Mouse (Mus musculus) megakaryocyte-erythroid progenitor cell, adult 5-6 weeks (primary cell): ENCODE results near the gene Hlcs. TPM values are rescaled to one million over a fixed set of nuclear protein-coding genes. Genes with fewer than 3 reads are reported as not detected.

Source experiments
- ATAC-seq: replicated peaks from 2 replicates; pipeline ENCODE4 v1.8.0; 2016; ENCODE audit warnings: mild to moderate bottlenecking, inconsistent platforms; ENCODE audit not compliant: severe bottlenecking, poor library complexity, low FRiP score, low TSS enrichment
- total RNA-seq, 2 experiments: library from RNA; stranded (forward) in 1 of 2; stranded (reverse) in 1 of 2; fragments of 200-1000, 215-1000 nt in 1 of 2; fragments of >200 nt in 1 of 2; fragmentation: Nextera tagmentation in 1 of 2; gene quantifications; 2 replicates each; pipeline ENCODE4 v1.2.3; 2014 to 2017

Hlcs gene
- total RNA-seq, 2 experiments from 2014 or later, result 5.9 to 26.9 TPM

DNA sequence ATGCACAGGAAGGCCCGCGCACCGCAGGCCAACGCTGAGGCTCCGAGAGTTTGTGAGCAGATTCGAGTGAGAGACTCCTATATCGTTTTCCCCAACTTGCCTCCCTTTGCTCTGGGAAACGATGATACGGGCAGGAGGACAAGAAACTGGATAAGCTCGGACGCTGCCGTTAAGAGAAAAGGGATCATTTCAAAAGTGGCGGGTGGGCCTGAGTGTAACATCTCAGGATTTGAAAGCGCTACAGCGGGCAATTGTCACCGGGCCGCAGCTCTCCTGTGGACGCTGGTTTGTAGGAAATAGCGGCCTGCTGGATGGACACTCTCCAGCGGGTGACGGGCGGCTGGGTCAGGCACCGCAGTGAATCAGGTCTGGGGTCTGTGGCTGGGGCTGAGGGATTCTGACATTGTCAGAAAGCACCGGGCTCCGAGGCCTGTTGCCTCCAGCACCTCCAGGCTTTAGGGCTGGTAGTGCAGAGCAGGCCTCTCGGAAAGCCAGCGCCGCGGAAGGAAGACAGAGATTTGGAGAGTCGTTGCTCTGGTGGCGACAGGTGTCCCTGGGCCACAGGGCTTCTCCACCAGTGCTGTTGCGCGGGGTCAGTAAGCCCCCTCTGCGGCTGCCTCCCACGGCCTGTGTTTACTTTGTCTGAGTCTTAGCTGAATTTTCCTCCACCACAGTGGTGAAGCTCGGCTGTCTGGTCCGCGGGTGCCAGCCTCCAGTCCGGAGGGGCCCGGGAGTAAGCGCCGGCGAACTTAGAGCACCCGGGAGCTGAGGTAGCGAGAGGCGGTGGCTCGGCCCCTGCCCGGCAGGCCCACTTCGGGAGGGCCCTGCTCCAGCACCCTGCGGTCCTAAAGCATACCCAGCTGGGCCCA lies 226.4 kb downstream of the Hlcs start:
- ATAC-seq, result 0 out of 2 replicates have a peak, but pooled peaks have one; percentile 29

GRCm38 (mm10) chr16:94085603-94086285 lies 227.6 kb downstream of the Hlcs start:
- ATAC-seq, result no peak

DNA sequence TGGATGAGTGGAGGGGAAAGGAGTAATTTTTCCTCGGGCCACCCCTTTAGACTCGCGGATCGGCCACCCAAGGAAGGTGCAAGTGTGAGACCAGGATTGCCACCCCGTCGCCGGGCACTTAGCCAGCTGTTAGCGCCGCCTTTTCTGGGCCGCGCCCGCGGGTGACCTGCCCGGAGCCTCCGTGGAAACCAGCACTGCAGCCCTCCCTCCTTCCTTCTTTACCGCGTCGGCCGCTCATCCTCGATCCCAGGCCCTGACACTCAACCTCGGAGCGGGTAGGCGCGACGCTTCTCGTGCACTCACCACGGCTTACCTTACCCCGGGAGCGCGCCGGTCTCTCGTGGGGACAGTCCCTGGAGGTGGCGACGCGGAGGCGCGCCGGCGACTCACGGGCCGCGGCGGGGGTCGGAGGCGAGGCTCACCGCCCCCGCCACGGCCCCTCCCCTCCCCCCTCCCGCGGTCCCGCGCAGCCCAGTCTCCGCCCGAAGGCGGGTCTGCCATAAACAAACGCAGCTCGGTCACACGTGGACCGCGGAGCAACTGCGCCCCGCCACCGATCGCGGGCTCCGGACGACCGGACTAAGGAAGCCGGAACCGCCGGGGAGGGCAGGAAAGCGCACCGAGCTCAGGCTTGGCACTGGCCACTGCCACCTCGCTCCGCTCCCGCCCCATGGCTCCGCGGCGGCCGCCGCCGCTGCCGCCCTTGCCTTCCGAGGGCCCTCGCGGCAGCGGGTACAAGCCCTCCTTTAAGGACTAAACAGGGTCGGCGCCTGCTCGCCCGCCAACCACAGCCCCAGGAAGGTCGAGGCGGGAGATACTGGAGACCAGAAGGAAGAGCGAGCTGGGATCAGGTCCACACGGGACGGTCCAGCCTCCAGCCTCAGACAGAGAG lies 228.4 kb downstream of the Hlcs start, which contains the start of gene Sim2:
Sim2 (plus strand) TSS at position 221 of the 892 bp plus-strand sequence.
- ATAC-seq, result no peak

DNA sequence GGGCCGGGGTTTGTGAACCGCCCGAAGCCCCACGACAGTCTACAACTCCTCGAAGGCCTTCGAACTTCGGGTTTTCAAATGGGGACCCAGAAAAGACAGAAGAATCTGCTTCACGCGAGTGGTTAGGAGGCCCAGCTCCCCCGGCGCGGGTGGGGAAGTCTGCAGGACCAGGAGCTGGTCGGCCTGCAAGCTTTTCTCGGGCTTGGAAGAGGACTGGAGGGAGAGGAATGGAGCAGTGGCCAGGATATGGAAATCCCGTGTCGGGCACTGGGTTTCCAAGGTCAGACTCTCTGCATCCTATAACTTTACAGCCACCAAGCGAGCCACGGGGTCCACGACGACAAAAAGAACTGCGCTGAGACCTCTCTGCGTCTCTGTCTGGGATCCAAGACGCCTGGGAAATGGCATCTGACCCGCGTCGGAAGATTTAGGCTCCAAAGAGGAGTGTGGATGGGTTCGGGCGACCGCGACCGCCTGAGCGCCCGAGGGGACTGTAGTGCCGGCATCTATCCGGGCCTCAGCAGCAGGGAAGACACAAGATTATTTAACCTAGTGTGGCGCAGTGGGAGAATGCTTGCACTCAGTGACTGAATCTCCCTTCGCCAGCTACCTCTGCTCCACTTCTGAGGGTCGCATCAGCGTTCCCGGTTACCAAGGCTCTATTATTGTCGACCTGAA lies 229.4 kb downstream of the Hlcs start:
- ATAC-seq, result no peak

- ATAC-seq, result no peak
These were observed 230.2 kb downstream of the Hlcs start for GRCm38 (mm10) chr16:94082960-94083847.

GRCm38 (mm10) chr16:94081996-94082708 lies 231.2 kb downstream of the Hlcs start:
- ATAC-seq, result no peak

GRCm38 (mm10) chr16:94081596-94081995 lies 231.8 kb downstream of the Hlcs start:
- no peak for ATAC-seq

- no peak for ATAC-seq
These were observed 233.4 kb downstream of the Hlcs start for GRCm38 (mm10) chr16:94079856-94080555.

- no peak for ATAC-seq
These were observed 234.1 kb downstream of the Hlcs start for GRCm38 (mm10) chr16:94079075-94079855.

Other genes with a start within 250 kb of the Hlcs start
- not detected in 2 replicates for gene Sim2, start 228.6 kb downstream of the Hlcs start, total RNA-seq (2014; fragmentation: Nextera tagmentation)
- not detected in 2 replicates for gene Sim2, start 228.6 kb downstream of the Hlcs start, total RNA-seq (2017)
- gene Ripply3, start 14.8 kb upstream of the Hlcs start, total RNA-seq (2014; fragmentation: Nextera tagmentation), result 0.32 and 0.39 TPM in 2 replicates
- gene Ripply3, start 14.8 kb upstream of the Hlcs start, total RNA-seq (2017), result 0.46 and 2.2 TPM in 2 replicates
- 42.0 and 85.4 TPM in 2 replicates for gene Ttc3, start 57.0 kb upstream of the Hlcs start, total RNA-seq (2014; fragmentation: Nextera tagmentation)
- gene Ttc3, start 57.0 kb upstream of the Hlcs start, total RNA-seq (2017), result 155 and 210 TPM in 2 replicates
- 41.7 and 81.2 TPM in 2 replicates for gene Pigp, start 58.3 kb upstream of the Hlcs start, total RNA-seq (2014; fragmentation: Nextera tagmentation)
- gene Pigp, start 58.3 kb upstream of the Hlcs start, total RNA-seq (2017), result 23.6 and 28.0 TPM in 2 replicates
- gene Vps26c, start 213.3 kb upstream of the Hlcs start, total RNA-seq (2014; fragmentation: Nextera tagmentation), result 23.1 and 29.9 TPM in 2 replicates
- gene Vps26c, start 213.3 kb upstream of the Hlcs start, total RNA-seq (2017), result 15.1 and 35.5 TPM in 2 replicates